Mouse (Mus musculus) heart, embryonic 10.5 days (tissue): ENCODE data around the gene Gadl1. TPM values are rescaled to one million over a fixed set of nuclear protein-coding genes. Genes with fewer than 3 reads are reported as not detected.

Experiments used
- DNase-seq: peaks from one replicate; pipeline ENCODE4 v3.0.0-alpha.2; 2017; ENCODE audit warnings: low spot score
- H3K27ac ChIP-seq: fragments of 300-500 bp; sonication (generic); 2 replicates; pipeline ENCODE4 v1.5.1; 2016; ENCODE audit warnings: mild to moderate bottlenecking
- H3K27me3 ChIP-seq: fragments of 300-500 bp; sonication (generic); 2 replicates; pipeline ENCODE4 v1.6.1; 2016; ENCODE audit warnings: mild to moderate bottlenecking; ENCODE audit not compliant: poor library complexity, insufficient read depth, severe bottlenecking
- H3K36me3 ChIP-seq: fragments of 300-500 bp; sonication (generic); 2 replicates; pipeline ENCODE4 v1.6.1; 2016; ENCODE audit warnings: mild to moderate bottlenecking, moderate library complexity
- H3K4me1 ChIP-seq: fragments of 300-500 bp; sonication (generic); 2 replicates; pipeline ENCODE4 v1.6.1; 2016; ENCODE audit warnings: mild to moderate bottlenecking
- H3K4me3 ChIP-seq: fragments of 300-500 bp; sonication (generic); 2 replicates; pipeline ENCODE4 v1.5.1; 2016; ENCODE audit warnings: mild to moderate bottlenecking, moderate library complexity
- H3K9me3 ChIP-seq: fragments of 300-500 bp; sonication (generic); 2 replicates; pipeline ENCODE4 v1.6.1; 2016; ENCODE audit warnings: mild to moderate bottlenecking, moderate library complexity
- WGBS: fragments of 180-500 bp; shearing (Covaris S2); methylation state at CpG from one replicate; pipeline ENCODE4 v1.1.7; 2016; 5-methylcytosine and 5-hydroxymethylcytosine counted together
- polyA plus RNA-seq: library from polyadenylated mRNA; unstranded; fragments of >200 nt; fragmentation: Nextera tagmentation; extraction: Ambion mirVana; gene quantifications from 2 replicates; pipeline ENCODE4 v1.2.1, GENCODE M21; 2016

The Gadl1 gene
- polyA plus RNA-seq, 1 experiment from 2014 or later = 0.35 TPM

- H3K27ac ChIP-seq = no peak overlapping the region
- DNase-seq = no peak
- H3K4me3 ChIP-seq = no peak overlapping the region
- peaks cover 8% of the 10 kb centered on the region; the same call in 1 of the 2 replicates for H3K4me1 ChIP-seq
- WGBS = 65% methylated on average over 8 of the region's 8 CpGs
- no peaks in the 10 kb centered on the region for H3K9me3 ChIP-seq
- H3K27me3 ChIP-seq = no peaks in the 10 kb centered on the region
- H3K36me3 ChIP-seq = no peaks in the 10 kb centered on the region
Measured at GRCm38 (mm10) chr9:115941171-115941570, 31.9 kb downstream of the Gadl1 start.

GRCm38 (mm10) chr9:115942486-115942885 lies 33.2 kb downstream of the Gadl1 start:
- Histone ChIP-seq H3K27me3 (no peaks in the 10 kb centered on the region), H3K27ac (no peak overlapping the region), H3K4me1 (peaks cover 8% of the 10 kb centered on the region; the same call in 1 of the 2 replicates), H3K36me3 (no peaks in the 10 kb centered on the region), H3K9me3 (no peaks in the 10 kb centered on the region), H3K4me3 (no peak overlapping the region)
- WGBS = 76% methylated on average over 4 of the region's 4 CpGs
- no peak for DNase-seq

GRCm38 (mm10) chr9:115942989-115943388 lies 33.7 kb downstream of the Gadl1 start:
- H3K9me3 ChIP-seq = no peaks in the 10 kb centered on the region
- WGBS = 26% methylated on average over 7 of the region's 7 CpGs
- H3K27ac ChIP-seq = 0 out of 2 replicates have a peak overlapping the region, but pooled peaks have one; percentile 31

GRCm38 (mm10) chr9:115943577-115944320 lies 34.5 kb downstream of the Gadl1 start:
- Histone ChIP-seq H3K4me3 (no peak overlapping the region), H3K36me3 (no peaks in the 10 kb centered on the region), H3K9me3 (no peaks in the 10 kb centered on the region), H3K27ac (0 out of 2 replicates have a peak overlapping the region, but pooled peaks have one; percentile 31), H3K27me3 (no peaks in the 10 kb centered on the region), H3K4me1 (peaks cover 8% of the 10 kb centered on the region; the same call in 1 of the 2 replicates)
- WGBS = 91% methylated on average over 10 of the region's 10 CpGs
- DNase-seq = no peak

More at GRCm38 (mm10) chr9:115942989-115943388, 33.7 kb downstream of the Gadl1 start:
- no peak for DNase-seq
- H3K4me1 ChIP-seq = peaks cover 8% of the 10 kb centered on the region; the same call in 1 of the 2 replicates
- no peak overlapping the region for H3K4me3 ChIP-seq
- H3K36me3 ChIP-seq = no peaks in the 10 kb centered on the region
- no peaks in the 10 kb centered on the region for H3K27me3 ChIP-seq

GRCm38 (mm10) chr9:115965056-115965455 lies 55.8 kb downstream of the Gadl1 start:
- 83% methylated on average over 7 of the region's 7 CpGs for WGBS
- H3K27me3 ChIP-seq = no peaks in the 10 kb centered on the region

GRCm38 (mm10) chr9:115966116-115966515 lies 56.9 kb downstream of the Gadl1 start:
- H3K4me3 ChIP-seq = no peak overlapping the region
- 83% methylated on average over 4 of the region's 4 CpGs for WGBS
- no peaks in the 10 kb centered on the region for H3K4me1 ChIP-seq
- no peaks in the 10 kb centered on the region for H3K36me3 ChIP-seq
- no peak overlapping the region for H3K27ac ChIP-seq
- no peaks in the 10 kb centered on the region for H3K27me3 ChIP-seq
- DNase-seq = no peak
- no peaks in the 10 kb centered on the region for H3K9me3 ChIP-seq

More at GRCm38 (mm10) chr9:115965056-115965455, 55.8 kb downstream of the Gadl1 start:
- DNase-seq = no peak
- Histone ChIP-seq H3K9me3 (no peaks in the 10 kb centered on the region), H3K4me1 (no peaks in the 10 kb centered on the region), H3K27ac (no peak overlapping the region), H3K4me3 (no peak overlapping the region), H3K36me3 (no peaks in the 10 kb centered on the region)

GRCm38 (mm10) chr9:115966746-115967145 lies 57.5 kb downstream of the Gadl1 start:
- Histone ChIP-seq H3K27ac (no peak overlapping the region), H3K36me3 (no peaks in the 10 kb centered on the region), H3K4me3 (no peak overlapping the region), H3K27me3 (no peaks in the 10 kb centered on the region), H3K9me3 (no peaks in the 10 kb centered on the region), H3K4me1 (no peaks in the 10 kb centered on the region)
- 88% methylated on average over 5 of the region's 5 CpGs for WGBS
- no peak for DNase-seq

- no peaks in the 10 kb centered on the region for H3K9me3 ChIP-seq
- no peaks in the 10 kb centered on the region for H3K4me1 ChIP-seq
- H3K36me3 ChIP-seq = no peaks in the 10 kb centered on the region
- no peak overlapping the region for H3K4me3 ChIP-seq
- no peak for DNase-seq
- H3K27ac ChIP-seq = no peak overlapping the region
- no peaks in the 10 kb centered on the region for H3K27me3 ChIP-seq
- 83% methylated on average over 5 of the region's 5 CpGs for WGBS
Measured at GRCm38 (mm10) chr9:115967638-115968037, 58.4 kb downstream of the Gadl1 start.

- H3K4me1 ChIP-seq = no peaks in the 10 kb centered on the region
- H3K27me3 ChIP-seq = no peaks in the 10 kb centered on the region
- no peak overlapping the region for H3K27ac ChIP-seq
- no peak for DNase-seq
- peaks cover 3% of the 10 kb centered on the region; the same call in 1 of the 2 replicates for H3K36me3 ChIP-seq
- peaks cover 5% of the 10 kb centered on the region; the same call in 1 of the 2 replicates for H3K9me3 ChIP-seq
- no peak overlapping the region for H3K4me3 ChIP-seq
- 86% methylated on average over 6 of the region's 6 CpGs for WGBS
Measured at GRCm38 (mm10) chr9:115976901-115977300, 67.6 kb downstream of the Gadl1 start.

- peaks cover 3% of the 10 kb centered on the region; the same call in 1 of the 2 replicates for H3K36me3 ChIP-seq
- DNase-seq = no peak
Measured at GRCm38 (mm10) chr9:115977598-115978240, 68.5 kb downstream of the Gadl1 start.

GRCm38 (mm10) chr9:115978478-115978877 lies 69.2 kb downstream of the Gadl1 start:
- Histone ChIP-seq H3K4me1 (no peaks in the 10 kb centered on the region), H3K9me3 (peaks cover 5% of the 10 kb centered on the region; the same call in 1 of the 2 replicates), H3K4me3 (no peak overlapping the region), H3K27me3 (no peaks in the 10 kb centered on the region), H3K36me3 (peaks cover 3% of the 10 kb centered on the region; the same call in 1 of the 2 replicates), H3K27ac (no peak overlapping the region)
- 81% methylated on average over 2 of the region's 2 CpGs for WGBS
- DNase-seq = no peak

More at GRCm38 (mm10) chr9:115977598-115978240, 68.5 kb downstream of the Gadl1 start:
- Histone ChIP-seq H3K4me1 (no peaks in the 10 kb centered on the region), H3K27me3 (no peaks in the 10 kb centered on the region), H3K9me3 (peaks cover 5% of the 10 kb centered on the region; the same call in 1 of the 2 replicates), H3K27ac (no peak overlapping the region), H3K4me3 (no peak overlapping the region)
- WGBS = 79% methylated on average over 15 of the region's 15 CpGs

GRCm38 (mm10) chr9:115990661-115991060 lies 81.4 kb downstream of the Gadl1 start:
- 0 out of 2 replicates have a peak, but pooled peaks cover 4% of the 10 kb centered on the region for H3K4me1 ChIP-seq
- no peak for DNase-seq

GRCm38 (mm10) chr9:115994772-115995171 lies 85.5 kb downstream of the Gadl1 start:
- Histone ChIP-seq H3K4me3 (no peak overlapping the region), H3K4me1 (peaks cover 12% of the 10 kb centered on the region; the same call in 1 of the 2 replicates), H3K9me3 (no peaks in the 10 kb centered on the region; the same call in 1 of the 2 replicates), H3K36me3 (no peaks in the 10 kb centered on the region), H3K27me3 (no peaks in the 10 kb centered on the region), H3K27ac (no peak overlapping the region)
- no peak for DNase-seq
- WGBS = 79% methylated on average over 2 of the region's 2 CpGs

More at GRCm38 (mm10) chr9:115990661-115991060, 81.4 kb downstream of the Gadl1 start:
- WGBS = 86% methylated on average over 7 of the region's 7 CpGs
- no peaks in the 10 kb centered on the region for H3K36me3 ChIP-seq
- no peaks in the 10 kb centered on the region; the same call in 1 of the 2 replicates for H3K9me3 ChIP-seq
- H3K27me3 ChIP-seq = no peaks in the 10 kb centered on the region
- H3K4me3 ChIP-seq = no peak overlapping the region
- no peak overlapping the region for H3K27ac ChIP-seq
